Mouse (Mus musculus) kidney, adult 8-10 months (tissue): ENCODE data around the gene Mvb12b.

Experiments
- DNase-seq, 2 experiments: peaks; one replicate each; pipeline ENCODE4 v3.0.0; 2022

Gene Mvb12b

DNA sequence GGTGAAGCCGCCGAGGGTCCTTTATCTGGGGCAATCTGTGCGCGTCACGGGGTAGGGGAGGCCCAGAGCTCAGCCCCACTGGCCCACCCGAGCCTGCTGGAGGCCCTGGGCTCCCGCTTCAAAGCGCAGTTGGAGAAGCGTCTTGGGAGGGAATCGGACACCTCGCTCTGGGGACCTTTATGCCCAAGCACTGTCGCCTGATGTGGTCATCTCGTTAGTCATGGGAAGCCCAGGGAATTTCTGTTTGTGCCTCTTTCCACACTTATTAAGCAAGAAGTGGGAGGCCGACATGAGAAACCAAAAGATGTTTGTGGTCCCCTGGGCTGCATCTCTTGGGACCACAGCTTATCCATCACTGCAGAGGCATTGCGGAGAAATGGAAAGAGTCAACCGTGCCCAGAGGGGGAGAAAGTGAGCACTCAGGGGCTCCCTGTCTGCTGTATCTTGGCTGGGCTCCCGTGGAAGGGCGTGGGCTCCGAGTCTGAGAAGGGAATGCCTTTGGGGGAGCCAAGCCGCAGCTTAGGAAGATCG, 169.9 kb downstream of the Mvb12b start:
- DNase-seq = no peak

DNA sequence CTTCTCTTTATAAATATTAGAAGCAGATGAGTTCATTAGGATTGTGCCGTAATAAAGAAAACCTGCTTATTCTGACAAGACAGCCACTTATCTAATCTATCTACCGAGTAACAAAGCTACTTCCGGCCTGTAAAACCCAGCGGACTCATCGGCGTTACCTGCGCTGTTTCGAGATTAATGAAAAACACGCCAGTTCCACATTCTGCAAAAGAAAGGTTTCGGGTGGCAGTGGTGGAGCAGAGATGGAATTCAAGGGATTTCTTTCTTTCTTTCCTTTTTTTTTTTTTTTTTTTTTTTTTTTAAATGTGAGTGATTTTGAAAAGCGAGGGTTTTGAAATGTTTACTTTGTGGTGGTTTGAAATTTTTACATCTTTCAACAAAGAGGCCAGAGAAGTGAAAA, 170.4 kb downstream of the Mvb12b start:
- DNase-seq = no peak

- DNase-seq = no peak
Measured at GRCm38 (mm10) chr2:33716878-33717277, 170.9 kb downstream of the Mvb12b start.

- no peak for DNase-seq
Measured at GRCm38 (mm10) chr2:33714932-33715331, 172.8 kb downstream of the Mvb12b start.

DNA sequence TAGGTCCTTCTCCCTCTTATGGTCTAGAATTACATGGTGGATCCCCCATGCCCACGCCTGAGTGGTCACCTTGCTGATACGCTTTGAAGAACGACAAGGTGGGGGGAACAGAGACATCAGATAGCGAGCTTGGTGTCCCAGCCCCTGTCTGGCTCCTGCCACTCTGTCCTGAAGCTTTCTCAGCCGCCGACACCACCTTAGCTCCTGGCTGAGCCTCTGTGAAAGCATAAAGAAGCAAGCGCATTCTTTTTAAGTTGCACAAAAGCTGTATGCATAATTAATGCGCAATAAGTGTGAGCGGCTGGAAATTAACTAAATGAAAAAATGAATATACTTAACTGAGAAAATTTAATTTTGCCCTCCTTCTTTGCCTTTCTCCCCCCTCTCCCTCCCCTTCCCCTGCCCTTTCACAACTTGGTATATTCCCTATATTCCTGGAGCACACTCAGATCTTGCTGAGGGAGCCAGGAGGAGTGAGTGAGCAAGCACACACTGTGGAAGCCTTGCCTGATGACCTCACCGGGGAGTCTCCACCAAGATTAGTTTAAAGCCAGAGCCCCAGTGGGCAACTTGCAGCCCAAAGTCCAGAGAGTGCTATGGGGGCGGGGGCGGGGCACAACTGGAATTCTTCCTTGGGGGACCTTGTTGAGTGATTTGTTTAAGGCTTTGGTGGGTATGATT, 174.0 kb downstream of the Mvb12b start:
- DNase-seq = no peak

DNA sequence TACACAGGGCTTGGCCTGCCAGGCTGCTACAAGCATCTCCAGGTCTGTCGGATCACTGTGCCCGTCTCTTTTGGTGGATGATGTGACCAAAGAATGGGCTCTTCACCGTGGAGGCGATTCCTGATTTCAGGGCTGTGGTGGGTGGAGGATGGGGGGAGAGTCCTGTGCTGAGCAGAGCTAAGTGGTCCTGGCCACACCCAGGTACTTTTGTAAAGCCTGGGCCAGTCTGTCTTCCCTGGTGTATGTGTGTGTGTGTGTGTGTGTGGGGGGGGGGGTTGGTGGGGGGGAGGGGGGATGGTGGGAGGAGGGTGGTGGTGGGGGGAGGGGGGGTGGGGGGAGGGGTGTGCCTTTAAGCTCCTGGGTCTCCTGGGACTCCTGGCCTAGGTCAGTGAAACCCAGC, 174.9 kb downstream of the Mvb12b start:
- DNase-seq = no peak

DNA sequence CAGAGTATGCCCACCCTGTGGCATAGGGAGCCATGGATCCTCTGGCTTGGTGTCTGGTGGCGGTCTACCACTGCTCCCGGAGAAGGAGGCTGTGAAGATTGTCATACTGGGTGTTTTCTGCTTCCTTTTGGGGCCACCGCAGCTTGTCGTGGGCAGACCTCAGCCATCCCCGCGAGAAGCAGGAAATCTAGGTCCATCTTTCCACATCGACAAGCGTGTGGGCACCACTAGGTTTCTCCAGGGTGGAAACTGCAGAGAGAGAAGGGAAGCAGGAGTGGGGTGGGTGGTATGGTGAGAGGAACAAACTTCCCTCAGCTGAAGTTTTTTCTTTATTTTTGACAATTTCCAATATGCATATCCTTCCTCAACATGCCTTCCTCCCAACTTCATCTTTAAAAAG, 178.9 kb downstream of the Mvb12b start:
- DNase-seq = no peak

DNA sequence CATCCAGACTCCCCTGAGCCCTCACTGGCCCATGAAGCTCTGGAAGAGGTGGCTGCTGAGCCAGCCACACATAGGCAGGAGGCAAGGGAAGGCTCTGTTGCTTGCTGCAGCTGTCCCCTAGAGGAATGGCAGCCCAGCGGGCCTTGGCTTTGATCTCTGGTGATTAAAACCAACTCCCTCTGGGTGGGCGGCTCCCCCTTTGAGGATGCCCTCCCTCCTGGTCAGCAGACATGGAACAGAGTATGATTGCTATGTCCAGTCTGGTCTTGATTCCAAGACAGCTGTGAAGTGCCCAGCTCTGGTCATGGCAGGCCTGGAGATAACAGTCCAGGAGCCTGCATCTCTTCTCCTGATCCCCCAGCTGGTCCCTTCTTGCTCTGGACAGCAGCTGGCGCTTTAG, 179.7 kb downstream of the Mvb12b start:
- DNase-seq = no peak

DNA sequence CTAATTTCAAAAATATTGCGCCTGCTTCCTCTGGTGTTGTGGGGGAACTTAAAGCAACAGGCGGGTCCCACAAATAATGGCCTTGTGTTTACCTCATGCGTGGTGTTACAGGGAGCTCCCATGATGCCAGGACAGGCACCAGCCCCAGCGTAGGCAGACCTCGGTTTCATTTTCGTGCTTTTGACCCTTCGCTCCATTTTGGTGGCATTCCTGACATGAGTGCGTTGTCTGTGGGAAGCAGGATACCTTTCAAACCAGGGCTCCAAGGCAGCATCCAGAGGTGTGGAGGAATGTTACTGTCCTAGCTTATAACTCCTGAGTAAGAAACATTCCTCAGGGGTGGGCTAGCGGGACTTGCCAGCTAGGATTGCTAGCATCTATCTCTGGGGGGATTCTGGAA, 181.3 kb downstream of the Mvb12b start:
- no peak for DNase-seq

GRCm38 (mm10) chr2:33705687-33706320, 181.9 kb downstream of the Mvb12b start:
- DNase-seq = no peak

DNA sequence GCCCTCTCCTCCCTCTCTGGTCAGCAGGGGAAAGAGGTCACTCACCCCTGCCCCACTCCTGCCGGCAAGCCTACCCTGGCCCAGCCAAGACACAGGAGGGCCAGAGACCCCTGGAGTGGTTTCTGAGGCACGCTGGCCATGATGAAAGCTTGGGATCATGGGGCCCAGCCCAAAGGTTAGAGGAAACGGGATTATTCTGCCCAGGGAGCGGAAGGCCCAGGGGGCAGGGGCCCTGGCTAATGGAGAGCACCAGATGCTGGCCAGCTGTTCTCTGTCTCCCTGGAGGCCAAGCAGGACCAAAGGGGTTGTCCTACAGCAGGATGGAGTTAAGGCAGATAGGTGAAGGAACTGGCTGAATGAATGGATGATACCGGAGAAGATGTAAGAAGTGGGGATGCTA, 184.5 kb downstream of the Mvb12b start:
- no peak for DNase-seq

GRCm38 (mm10) chr2:33702705-33703104, 185.0 kb downstream of the Mvb12b start:
- DNase-seq = peak; percentile 7 to 14

- DNase-seq = no peak
Measured at GRCm38 (mm10) chr2:33701446-33701815, 186.3 kb downstream of the Mvb12b start.

DNA sequence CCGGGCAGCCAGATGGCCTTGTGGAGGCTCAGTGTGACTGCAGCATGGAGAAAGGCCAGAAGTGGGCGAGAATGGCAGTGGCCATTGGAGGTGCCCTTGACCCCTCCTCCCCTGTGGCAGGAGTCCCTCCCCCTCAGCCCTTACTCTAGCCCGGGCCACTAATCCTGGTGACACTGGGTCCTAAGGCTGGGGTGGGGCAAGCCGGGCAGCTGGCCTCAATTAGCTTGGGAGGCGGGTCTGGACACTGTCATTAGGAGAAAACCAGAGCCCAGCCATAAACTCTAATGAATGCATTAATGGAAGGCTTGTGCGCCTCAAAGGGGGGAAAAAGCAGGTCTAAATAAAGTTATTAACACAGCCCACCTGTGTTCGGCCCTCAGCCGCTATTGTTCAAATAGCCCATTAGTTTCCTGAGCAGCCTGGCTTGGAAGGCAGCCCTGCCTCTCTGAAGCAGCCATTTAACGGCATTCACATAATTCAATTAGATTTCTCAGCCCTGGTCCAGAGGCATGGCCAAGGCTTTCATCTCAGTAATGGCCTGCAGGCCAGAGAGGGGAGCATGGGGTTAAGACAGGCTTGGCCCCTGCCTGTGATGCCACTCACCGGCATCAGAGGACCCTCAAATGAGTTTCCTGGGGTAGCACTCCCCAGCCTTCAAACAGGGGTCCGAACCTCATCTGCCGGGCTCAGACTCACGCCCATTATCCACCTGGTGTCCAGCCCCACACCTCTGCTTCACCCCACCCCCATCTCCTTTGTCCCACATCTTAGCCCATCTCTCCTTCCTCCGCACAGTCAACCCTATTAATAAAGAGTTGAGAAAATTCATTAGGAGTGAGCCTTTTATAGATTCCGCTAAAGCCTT, 186.9 kb downstream of the Mvb12b start:
- no peak for DNase-seq

GRCm38 (mm10) chr2:33698898-33699297, 188.8 kb downstream of the Mvb12b start:
- DNase-seq = no peak

- DNase-seq = no peak
Measured at GRCm38 (mm10) chr2:33696428-33696827, 191.3 kb downstream of the Mvb12b start.

DNA sequence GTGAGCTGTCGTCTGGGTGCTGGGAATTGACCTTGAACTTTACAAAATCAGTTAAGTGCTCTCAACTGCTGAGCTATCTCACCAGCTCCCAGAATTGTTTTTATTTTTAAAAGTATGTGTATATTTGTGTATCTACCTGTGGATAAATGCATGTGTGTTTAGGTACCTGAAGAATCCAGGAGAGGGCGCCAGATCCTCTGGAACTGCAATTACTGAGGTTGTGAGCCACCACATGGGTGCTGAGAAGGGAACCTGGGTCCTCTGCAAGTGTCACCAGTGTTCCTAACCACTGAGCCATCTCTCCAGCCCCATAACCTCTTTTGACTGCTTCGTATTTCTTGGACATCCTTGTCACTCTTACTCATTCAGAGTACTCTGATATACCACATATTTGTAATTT, 193.8 kb downstream of the Mvb12b start:
- no peak for DNase-seq

GRCm38 (mm10) chr2:33689880-33690462, 197.8 kb downstream of the Mvb12b start:
- DNase-seq = peak in 1 of 2 experiments; percentile 18

- no peak for DNase-seq
Measured at GRCm38 (mm10) chr2:33689155-33689879, 198.4 kb downstream of the Mvb12b start.

- DNase-seq = no peak
Measured at GRCm38 (mm10) chr2:33683594-33683993, 204.2 kb downstream of the Mvb12b start.

GRCm38 (mm10) chr2:33683095-33683494, 204.7 kb downstream of the Mvb12b start:
- no peak for DNase-seq

- DNase-seq = peak; percentile 24 to 77
Measured at GRCm38 (mm10) chr2:33682219-33682618, 205.5 kb downstream of the Mvb12b start.
